Mouse (Mus musculus) limb, embryonic 12.5 days (tissue): ENCODE results near the gene Eif5. TPM values are rescaled to one million over a fixed set of nuclear protein-coding genes. Genes with fewer than 3 reads are reported as not detected.
"Not testable (repeated sequence)": the region's sequence is repeated elsewhere in the genome, so short reads cannot be mapped to it uniquely, and the experiment has no call there.

ENCODE experiments used
- ATAC-seq: fragments of 200-750 bp; cut with Nextera tagmentation; 2 replicates; pipeline ENCODE4 v1.8.0; 2017; ENCODE audit warnings: low read depth, moderate TSS enrichment; ENCODE audit not compliant: insufficient number of reproducible peaks, insufficient read depth, low FRiP score, low TSS enrichment
- H3K27ac ChIP-seq: fragments of 300-500 bp; sonication (generic); 2 replicates; pipeline ENCODE4 v1.5.1; 2016; ENCODE audit warnings: mild to moderate bottlenecking, moderate library complexity
- H3K27me3 ChIP-seq: fragments of 300-500 bp; sonication (generic); 2 replicates; pipeline ENCODE4 v1.6.1; 2016; ENCODE audit warnings: mild to moderate bottlenecking, moderate library complexity
- H3K36me3 ChIP-seq: fragments of 300-500 bp; sonication (generic); 2 replicates; pipeline ENCODE4 v1.6.1; 2016; ENCODE audit warnings: mild to moderate bottlenecking, moderate library complexity
- H3K4me1 ChIP-seq: fragments of 300-500 bp; sonication (generic); replicated peaks from 2 replicates; pipeline ENCODE4 v1.6.1; 2016
- H3K4me2 ChIP-seq: fragments of 300-500 bp; sonication (generic); 2 replicates; pipeline ENCODE4 v1.6.1; 2016; ENCODE audit warnings: mild to moderate bottlenecking, moderate library complexity
- H3K4me3 ChIP-seq: fragments of 300-500 bp; sonication (generic); replicated peaks from 2 replicates; pipeline ENCODE4 v1.5.1; 2016; ENCODE audit warnings: mild to moderate bottlenecking
- H3K9ac ChIP-seq: fragments of 300-500 bp; sonication (generic); replicated peaks from 2 replicates; pipeline ENCODE4 v1.6.1; 2016; ENCODE audit warnings: mild to moderate bottlenecking, moderate library complexity
- H3K9me3 ChIP-seq: fragments of 300-500 bp; sonication (generic); 2 replicates; pipeline ENCODE4 v1.6.1; 2016; ENCODE audit warnings: mild to moderate bottlenecking, moderate library complexity
- WGBS: fragments of 180-500 bp; shearing (Covaris S2); methylation state at CpG from one replicate; pipeline ENCODE4 v1.1.7; 2016; 5-methylcytosine and 5-hydroxymethylcytosine counted together
- polyA plus RNA-seq: library from polyadenylated mRNA; unstranded; fragments of >200 nt; fragmentation: Nextera tagmentation; extraction: Ambion mirVana; gene quantifications from 2 replicates; pipeline ENCODE4 v1.2.1, GENCODE M21; 2016

Gene Eif5
- polyA plus RNA-seq, 1 experiment from 2014 or later, result 718 TPM

- not testable (repeated sequence) for H3K4me2 ChIP-seq, H3K4me1 ChIP-seq, H3K9ac ChIP-seq, H3K4me3 ChIP-seq, H3K36me3 ChIP-seq, ATAC-seq, H3K27ac ChIP-seq, H3K27me3 ChIP-seq, H3K9me3 ChIP-seq
- 76% methylated on average over 3 of the region's 3 CpGs for WGBS
These were observed 29.4 kb upstream of the Eif5 start for GRCm38 (mm10) chr12:111508438-111508837.

- ATAC-seq, result no peak
- Histone ChIP-seq H3K4me1 (no peaks in the 10 kb centered on the region), H3K27ac (no peak overlapping the region), H3K9me3 (no peaks in the 10 kb centered on the region), H3K9ac (no peak overlapping the region), H3K4me2 (no peak overlapping the region), H3K4me3 (no peak overlapping the region), H3K27me3 (no peaks in the 10 kb centered on the region; the same call in 1 of the 2 replicates), H3K36me3 (no peaks in the 10 kb centered on the region)
- 85% methylated on average over 12 of the region's 12 CpGs for WGBS
These were observed 25.2 kb upstream of the Eif5 start for GRCm38 (mm10) chr12:111512572-111513063.

- 75% methylated on average over 5 of the region's 5 CpGs for WGBS
- no peaks in the 10 kb centered on the region for H3K9me3 ChIP-seq
- H3K9ac ChIP-seq, result no peak overlapping the region
- H3K36me3 ChIP-seq, result no peaks in the 10 kb centered on the region
- H3K4me2 ChIP-seq, result no peak overlapping the region
- no peak overlapping the region for H3K27ac ChIP-seq
- ATAC-seq, result no peak
- H3K4me3 ChIP-seq, result no peak overlapping the region
- no peaks in the 10 kb centered on the region for H3K4me1 ChIP-seq
- no peaks in the 10 kb centered on the region; the same call in 1 of the 2 replicates for H3K27me3 ChIP-seq
These were observed 24.1 kb upstream of the Eif5 start for GRCm38 (mm10) chr12:111513673-111514072.

- Histone ChIP-seq H3K27me3 (no peaks in the 10 kb centered on the region; the same call in 1 of the 2 replicates), H3K9ac (no peak overlapping the region), H3K4me2 (no peak overlapping the region), H3K36me3 (no peaks in the 10 kb centered on the region), H3K9me3 (no peaks in the 10 kb centered on the region), H3K4me1 (no peaks in the 10 kb centered on the region), H3K27ac (no peak overlapping the region), H3K4me3 (no peak overlapping the region)
- 52% methylated on average over 7 of the region's 7 CpGs for WGBS
- no peak for ATAC-seq
These were observed 23.5 kb upstream of the Eif5 start for GRCm38 (mm10) chr12:111514231-111514792.

DNA sequence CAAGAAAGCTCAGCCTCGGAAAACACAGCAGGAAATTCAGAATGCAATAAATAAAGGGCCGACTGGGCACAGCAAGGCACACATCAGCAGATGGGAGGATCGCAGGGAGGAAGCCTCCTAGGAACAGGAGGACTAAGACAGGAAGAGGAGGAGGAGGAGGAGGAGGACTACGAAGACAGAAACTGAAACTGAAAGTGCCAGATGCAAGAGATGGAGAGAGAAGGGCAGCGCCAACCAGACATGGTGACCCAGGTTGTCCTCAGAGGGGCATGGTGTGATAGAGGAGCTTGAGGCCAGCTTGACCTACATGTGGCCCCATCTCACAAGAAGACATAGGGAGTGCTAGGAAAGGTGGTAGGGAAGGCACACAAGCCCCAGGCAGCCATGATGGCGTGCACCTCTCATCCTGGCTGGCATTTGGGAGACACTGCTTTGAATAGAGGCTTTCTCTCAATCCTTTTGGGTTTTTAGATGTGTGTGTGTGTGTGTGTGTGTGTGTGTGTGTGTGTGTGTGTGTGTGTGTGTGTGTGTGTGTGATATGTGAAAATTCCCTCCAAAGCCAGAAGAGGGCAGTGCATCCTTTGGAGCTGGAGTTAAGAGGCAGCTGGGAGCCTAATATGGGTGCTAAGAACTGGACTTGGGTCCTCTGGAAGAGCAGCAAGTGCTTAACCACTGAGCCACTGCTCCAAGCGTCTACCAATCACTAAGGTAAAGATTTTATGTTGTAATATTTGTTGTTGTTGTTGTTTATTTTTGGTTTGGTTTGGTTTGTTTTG lies 22.8 kb upstream of the Eif5 start:
- Histone ChIP-seq H3K4me2 (no peak overlapping the region), H3K27me3 (no peaks in the 10 kb centered on the region; the same call in 1 of the 2 replicates), H3K4me1 (no peaks in the 10 kb centered on the region), H3K9ac (no peak overlapping the region), H3K36me3 (no peaks in the 10 kb centered on the region), H3K4me3 (no peak overlapping the region), H3K9me3 (no peaks in the 10 kb centered on the region), H3K27ac (no peak overlapping the region)
- WGBS, result 80% methylated on average over 7 of the region's 7 CpGs
- ATAC-seq, result no peak

DNA sequence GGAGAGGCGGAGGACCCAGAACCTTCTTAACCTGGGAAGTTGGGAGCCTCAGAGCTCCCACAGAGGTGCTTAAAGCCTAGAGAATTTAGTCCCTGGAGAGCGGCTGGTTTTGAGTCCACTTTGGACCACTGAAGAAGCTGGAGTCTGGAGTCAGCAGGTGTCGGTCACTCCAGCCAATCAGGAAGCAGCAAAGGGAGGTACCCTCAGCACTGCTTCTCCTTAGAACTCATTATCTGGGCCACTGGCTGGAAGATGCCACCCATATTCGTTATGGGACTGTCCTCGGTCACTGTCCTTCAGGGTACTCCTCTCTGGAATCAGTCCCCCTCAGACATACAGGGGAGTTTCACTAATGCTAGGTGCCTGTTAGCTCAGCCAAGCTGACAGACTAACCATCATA lies 21.9 kb upstream of the Eif5 start:
- H3K9ac ChIP-seq, result no peak overlapping the region
- no peak overlapping the region for H3K27ac ChIP-seq
- no peak overlapping the region for H3K4me3 ChIP-seq
- no peaks in the 10 kb centered on the region for H3K4me1 ChIP-seq
- no peaks in the 10 kb centered on the region for H3K9me3 ChIP-seq
- ATAC-seq, result no peak
- H3K36me3 ChIP-seq, result no peaks in the 10 kb centered on the region
- no peak overlapping the region for H3K4me2 ChIP-seq
- 87% methylated on average over 5 of the region's 5 CpGs for WGBS
- H3K27me3 ChIP-seq, result no peaks in the 10 kb centered on the region; the same call in 1 of the 2 replicates

DNA sequence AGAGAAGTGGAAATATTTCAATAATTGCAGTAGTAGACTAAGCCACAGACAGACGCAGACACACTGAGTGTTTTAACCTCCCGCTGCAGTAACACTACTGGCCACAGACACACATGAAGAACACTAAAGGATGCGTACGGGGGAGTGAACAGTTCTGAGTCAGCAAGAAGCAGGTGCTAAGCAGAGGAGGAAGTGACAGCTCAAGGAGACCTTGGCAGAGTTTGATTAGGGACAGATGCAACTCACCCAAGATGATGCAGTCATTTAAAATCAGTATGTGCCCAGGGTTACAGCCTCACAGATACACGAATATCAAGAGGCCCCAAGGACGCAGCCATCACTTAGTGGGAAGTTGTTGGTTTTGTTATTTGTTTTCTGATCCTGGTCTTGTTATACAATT lies 21.0 kb upstream of the Eif5 start:
- H3K36me3 ChIP-seq, result no peaks in the 10 kb centered on the region
- peaks cover 5% of the 10 kb centered on the region for H3K9me3 ChIP-seq
- H3K4me1 ChIP-seq, result no peaks in the 10 kb centered on the region
- no peak overlapping the region for H3K27ac ChIP-seq
- no peak overlapping the region for H3K9ac ChIP-seq
- no peak for ATAC-seq
- WGBS, result 86% methylated on average over 6 of the region's 6 CpGs
- H3K4me2 ChIP-seq, result no peak overlapping the region
- H3K27me3 ChIP-seq, result no peaks in the 10 kb centered on the region; the same call in 1 of the 2 replicates
- H3K4me3 ChIP-seq, result no peak overlapping the region

- H3K4me1 ChIP-seq, result no peaks in the 10 kb centered on the region
- no peak overlapping the region for H3K27ac ChIP-seq
- 71% methylated on average over 4 of the region's 4 CpGs for WGBS
- no peak overlapping the region for H3K9ac ChIP-seq
- ATAC-seq, result no peak
- H3K36me3 ChIP-seq, result no peaks in the 10 kb centered on the region
- peaks cover 15% of the 10 kb centered on the region for H3K9me3 ChIP-seq
- H3K4me2 ChIP-seq, result no peak overlapping the region
- no peaks in the 10 kb centered on the region; the same call in 1 of the 2 replicates for H3K27me3 ChIP-seq
- H3K4me3 ChIP-seq, result no peak overlapping the region
These were observed 19.9 kb upstream of the Eif5 start for GRCm38 (mm10) chr12:111517901-111518300.

- Histone ChIP-seq H3K4me1 (no peaks in the 10 kb centered on the region), H3K9me3 (peaks cover 18% of the 10 kb centered on the region), H3K4me3 (no peak overlapping the region), H3K27me3 (no peaks in the 10 kb centered on the region; the same call in 1 of the 2 replicates), H3K36me3 (no peaks in the 10 kb centered on the region), H3K9ac (no peak overlapping the region), H3K4me2 (no peak overlapping the region), H3K27ac (no peak overlapping the region)
- no peak for ATAC-seq
- 89% methylated on average over 9 of the region's 9 CpGs for WGBS
These were observed 19.4 kb upstream of the Eif5 start for GRCm38 (mm10) chr12:111518391-111518790.

- Histone ChIP-seq H3K36me3 (no peaks in the 10 kb centered on the region), H3K9me3 (peaks cover 18% of the 10 kb centered on the region), H3K27ac (no peak overlapping the region), H3K9ac (no peak overlapping the region), H3K4me2 (no peak overlapping the region), H3K27me3 (no peaks in the 10 kb centered on the region), H3K4me1 (no peaks in the 10 kb centered on the region), H3K4me3 (no peak overlapping the region)
- no peak for ATAC-seq
- 59% methylated on average over 5 of the region's 5 CpGs for WGBS
These were observed 18.0 kb upstream of the Eif5 start for GRCm38 (mm10) chr12:111519821-111520220.

DNA sequence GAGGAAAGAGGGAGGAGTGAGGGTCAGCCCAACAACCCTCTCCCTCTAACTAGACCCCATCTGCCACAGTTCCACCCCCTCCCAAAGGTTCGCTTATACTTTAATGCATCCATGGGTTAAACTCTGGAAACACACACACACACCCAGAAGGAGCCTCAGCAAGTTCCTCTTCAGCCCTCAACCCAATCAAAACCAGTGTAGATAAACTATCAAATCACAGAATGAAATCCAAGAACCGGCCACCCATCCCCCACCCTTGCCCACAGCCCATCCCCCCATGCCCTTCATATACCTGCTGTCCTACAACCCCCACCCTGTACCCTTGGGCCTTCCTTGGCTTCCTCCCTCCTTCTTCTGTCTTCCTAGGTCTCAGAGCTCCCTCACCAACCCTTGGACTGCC lies 16.8 kb upstream of the Eif5 start:
- WGBS, result 93% methylated on average over 2 of the region's 2 CpGs
- no peak overlapping the region for H3K4me3 ChIP-seq

More for the DNA sequence above, 16.8 kb upstream of the Eif5 start:
- Histone ChIP-seq H3K27ac (no peak overlapping the region), H3K4me2 (no peak overlapping the region), H3K36me3 (no peaks in the 10 kb centered on the region), H3K4me1 (no peaks in the 10 kb centered on the region), H3K9ac (no peak overlapping the region), H3K27me3 (no peaks in the 10 kb centered on the region), H3K9me3 (peaks cover 18% of the 10 kb centered on the region)
- no peak for ATAC-seq
